Mouse (Mus musculus) neural tube, embryonic 11.5 days (tissue): ENCODE data around the gene Fbf1. TPM values are rescaled to one million over a fixed set of nuclear protein-coding genes. Genes with fewer than 3 reads are reported as not detected.

ENCODE experiments used
- ATAC-seq: fragments of 200-750 bp; cut with Nextera tagmentation; 2 replicates; pipeline ENCODE4 v1.8.0; 2017; ENCODE audit warnings: moderate number of reproducible peaks, mild to moderate bottlenecking, moderate TSS enrichment, moderate library complexity; ENCODE audit not compliant: insufficient read depth, low FRiP score, low TSS enrichment
- DNase-seq: peaks from one replicate; pipeline ENCODE4 v3.0.0-alpha.2; 2015; ENCODE audit warnings: low spot score
- H3K27ac ChIP-seq: fragments of 300-500 bp; sonication (generic); 2 replicates; pipeline ENCODE4 v1.5.1; 2014; ENCODE audit warnings: low read depth, mild to moderate bottlenecking, low read length
- H3K27me3 ChIP-seq: fragments of 300-500 bp; sonication (generic); 2 replicates; pipeline ENCODE4 v1.6.1; 2014; ENCODE audit warnings: mild to moderate bottlenecking, low read length, mixed read lengths; ENCODE audit not compliant: control insufficient read depth, insufficient read depth
- H3K36me3 ChIP-seq: fragments of 300-500 bp; sonication (generic); 2 replicates; pipeline ENCODE4 v1.6.1; 2014; ENCODE audit warnings: mild to moderate bottlenecking, low read length, moderate library complexity, mixed read lengths; ENCODE audit not compliant: control insufficient read depth, insufficient read depth
- H3K4me1 ChIP-seq: fragments of 300-500 bp; sonication (generic); 2 replicates; pipeline ENCODE4 v1.6.1; 2014; ENCODE audit warnings: low read length, mixed read lengths; ENCODE audit not compliant: control insufficient read depth, insufficient read depth
- H3K4me2 ChIP-seq: fragments of 300-500 bp; sonication (generic); 2 replicates; pipeline ENCODE4 v1.6.1; 2014; ENCODE audit warnings: low read depth, mild to moderate bottlenecking, moderate library complexity
- H3K4me3 ChIP-seq: fragments of 300-500 bp; sonication (generic); 2 replicates; pipeline ENCODE4 v1.5.1; 2014; ENCODE audit warnings: low read depth, low read length
- H3K9ac ChIP-seq: fragments of 300-500 bp; sonication (generic); 2 replicates; pipeline ENCODE4 v1.6.1; 2014; ENCODE audit warnings: mild to moderate bottlenecking, low read length
- H3K9me3 ChIP-seq: fragments of 300-500 bp; sonication (generic); 2 replicates; pipeline ENCODE4 v1.6.1; 2016; ENCODE audit warnings: low read length; ENCODE audit not compliant: control insufficient read depth
- WGBS: fragments of 180-500 bp; shearing (Covaris S2); extraction: QIAGEN DNeasy Blood & Tissue Kit; methylation state at CpG from one replicate; pipeline ENCODE4 v1.1.7; 2014; 5-methylcytosine and 5-hydroxymethylcytosine counted together
- polyA plus RNA-seq: library from polyadenylated mRNA; unstranded; fragments of >200 nt; fragmentation: Nextera tagmentation; extraction: Ambion mirVana; gene quantifications from 2 replicates; pipeline ENCODE4 v1.2.1, GENCODE M21; 2014

Fbf1 gene
- polyA plus RNA-seq, 1 experiment from 2014 or later = 37.0 TPM

DNA sequence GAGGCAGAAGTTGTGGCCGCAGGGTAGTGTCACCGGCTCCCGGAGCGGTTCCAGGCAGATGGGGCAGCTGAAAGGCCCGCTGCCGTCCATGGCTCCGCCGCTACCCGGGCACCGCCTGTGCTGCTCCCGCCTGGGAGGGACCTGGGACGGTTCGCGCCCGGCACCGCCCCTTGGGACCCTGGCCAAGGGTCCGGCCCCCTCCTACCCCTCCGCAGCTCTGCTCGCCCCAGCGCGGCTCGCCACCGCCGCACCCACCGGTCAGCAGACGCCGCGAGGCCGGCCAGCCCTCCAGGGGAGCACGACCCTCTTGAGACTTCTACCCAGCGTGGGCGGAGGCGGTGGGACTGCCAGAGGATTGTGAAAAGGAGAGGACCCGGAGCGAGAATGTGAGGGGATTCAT, 57.8 kb downstream of the Fbf1 start:
- no peak for DNase-seq
- H3K4me1 ChIP-seq = peaks cover 5% of the 10 kb centered on the region
- no peak for ATAC-seq
- H3K4me2 ChIP-seq = peak overlapping the region; percentile 27
- no peak overlapping the region for H3K9ac ChIP-seq
- H3K4me3 ChIP-seq = peak overlapping the region; percentile 23; the same call in 1 of the 2 replicates
- no peaks in the 10 kb centered on the region for H3K36me3 ChIP-seq
- H3K27me3 ChIP-seq = peaks cover 58% of the 10 kb centered on the region
- no peak overlapping the region for H3K27ac ChIP-seq
- no peaks in the 10 kb centered on the region for H3K9me3 ChIP-seq
- 2% methylated on average over 28 of the region's 35 CpGs for WGBS

DNA sequence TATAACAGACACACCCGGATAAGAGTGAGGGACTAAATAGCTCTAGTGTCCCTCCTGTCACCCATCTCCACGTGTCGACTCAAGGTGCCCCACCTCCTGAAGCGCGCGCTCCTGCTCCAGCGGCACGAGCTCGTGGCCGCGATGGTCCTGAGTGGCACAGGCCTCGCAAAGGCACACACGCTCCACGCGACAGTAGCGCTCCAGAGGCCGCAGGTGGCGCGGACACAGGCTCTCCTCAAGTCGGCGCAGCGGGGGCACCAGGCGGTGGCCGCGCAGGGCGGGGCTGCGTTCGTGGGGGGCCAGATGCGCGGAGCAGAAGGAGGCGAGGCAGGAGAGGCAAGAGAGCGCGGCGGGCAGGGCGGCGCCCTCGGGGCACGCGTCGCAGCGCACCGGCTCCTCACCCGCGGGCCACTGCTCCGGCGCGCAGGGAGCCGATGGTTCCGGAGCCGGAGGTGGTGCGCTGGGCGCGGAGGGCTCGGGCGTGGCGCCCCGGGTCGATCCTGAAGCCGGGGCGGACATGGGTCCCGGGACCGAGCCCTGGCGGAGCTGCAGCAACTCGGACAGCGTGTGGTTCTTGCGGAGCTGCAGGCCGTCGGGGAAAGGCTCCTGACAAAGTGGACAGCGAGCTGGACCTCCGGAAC, 58.4 kb downstream of the Fbf1 start:
- no peak overlapping the region for H3K9ac ChIP-seq
- H3K27ac ChIP-seq = no peak overlapping the region
- H3K4me1 ChIP-seq = peaks cover 5% of the 10 kb centered on the region
- no peaks in the 10 kb centered on the region for H3K9me3 ChIP-seq
- peaks cover 58% of the 10 kb centered on the region for H3K27me3 ChIP-seq
- H3K36me3 ChIP-seq = no peaks in the 10 kb centered on the region
- DNase-seq (peak; percentile 22), ATAC-seq (no peak)
- WGBS = 2% methylated on average over 64 of the region's 70 CpGs
- H3K4me3 ChIP-seq = peak overlapping the region; percentile 23
- peak overlapping the region; percentile 27 for H3K4me2 ChIP-seq

DNA sequence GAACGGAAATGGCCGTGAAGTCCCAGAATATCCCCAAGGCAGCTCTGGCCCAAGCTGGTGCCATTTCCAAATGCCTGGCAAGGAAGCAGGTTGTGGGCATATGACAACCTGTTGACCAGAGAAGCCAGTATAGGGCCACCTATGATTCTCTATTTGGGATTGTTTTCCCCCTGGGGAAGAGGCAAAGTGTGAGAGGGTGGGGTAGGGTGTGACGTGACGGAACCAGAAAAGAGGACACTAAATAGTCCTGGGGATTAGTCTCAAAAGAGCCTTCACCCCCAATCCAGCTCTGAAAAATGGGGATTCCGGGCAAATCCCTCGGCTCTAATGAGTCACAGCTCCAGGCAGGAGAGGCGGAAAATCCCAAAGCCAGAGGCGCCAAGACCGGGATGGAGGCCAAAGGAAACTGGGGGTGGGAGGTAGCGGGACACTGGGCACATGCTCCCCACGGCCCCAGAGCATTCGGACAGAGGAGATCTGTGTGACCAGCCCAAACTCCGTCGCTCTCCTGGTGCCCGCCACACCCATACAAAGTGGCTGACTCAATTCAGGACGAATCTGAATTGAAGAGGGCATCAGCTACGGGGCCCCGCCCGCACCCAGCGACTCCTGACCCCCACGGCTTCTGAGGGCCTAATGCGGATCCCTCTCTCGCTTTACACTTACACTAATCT, 59.4 kb downstream of the Fbf1 start:
- ATAC-seq = no peak
- H3K9ac ChIP-seq = no peak overlapping the region
- no peaks in the 10 kb centered on the region for H3K9me3 ChIP-seq
- H3K4me2 ChIP-seq = no peak overlapping the region
- H3K4me3 ChIP-seq = no peak overlapping the region
- H3K36me3 ChIP-seq = no peaks in the 10 kb centered on the region
- H3K4me1 ChIP-seq = peaks cover 13% of the 10 kb centered on the region
- DNase-seq = no peak
- H3K27me3 ChIP-seq = peaks cover 58% of the 10 kb centered on the region
- no peak overlapping the region for H3K27ac ChIP-seq
- WGBS = 5% methylated on average over 23 of the region's 23 CpGs

DNA sequence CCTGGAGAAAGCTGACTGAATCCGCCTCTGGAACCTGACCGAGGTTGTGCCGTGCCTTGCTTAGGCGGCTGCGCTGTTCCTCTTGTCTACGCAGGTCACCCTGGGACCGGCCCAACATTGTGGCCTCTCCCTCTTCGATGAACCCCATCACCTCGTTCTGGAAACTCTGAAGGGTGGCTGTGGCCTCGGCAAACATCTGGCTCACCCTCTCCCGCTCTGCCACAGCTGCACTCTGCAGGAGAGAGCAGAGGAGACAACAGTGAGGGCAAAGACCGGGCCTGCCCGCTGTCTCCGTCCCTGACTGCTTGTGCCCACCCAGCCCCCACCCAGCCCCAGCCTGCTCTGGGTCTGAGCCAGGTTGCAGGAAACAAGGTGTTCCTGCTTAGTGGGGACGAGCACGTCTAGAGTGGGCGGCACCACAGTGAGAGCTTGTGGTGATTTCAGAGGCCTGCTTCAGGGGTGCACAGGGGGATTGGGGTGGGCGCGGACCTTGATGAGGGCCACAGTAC, 60.1 kb downstream of the Fbf1 start:
- H3K27me3 ChIP-seq = peaks cover 58% of the 10 kb centered on the region
- no peak for DNase-seq
- H3K9me3 ChIP-seq = no peaks in the 10 kb centered on the region
- no peak overlapping the region for H3K27ac ChIP-seq
- H3K4me2 ChIP-seq = no peak overlapping the region
- no peaks in the 10 kb centered on the region for H3K36me3 ChIP-seq
- peaks cover 14% of the 10 kb centered on the region for H3K4me1 ChIP-seq
- no peak overlapping the region for H3K4me3 ChIP-seq
- no peak overlapping the region for H3K9ac ChIP-seq
- WGBS = 10% methylated on average over 19 of the region's 19 CpGs
- ATAC-seq = no peak

DNA sequence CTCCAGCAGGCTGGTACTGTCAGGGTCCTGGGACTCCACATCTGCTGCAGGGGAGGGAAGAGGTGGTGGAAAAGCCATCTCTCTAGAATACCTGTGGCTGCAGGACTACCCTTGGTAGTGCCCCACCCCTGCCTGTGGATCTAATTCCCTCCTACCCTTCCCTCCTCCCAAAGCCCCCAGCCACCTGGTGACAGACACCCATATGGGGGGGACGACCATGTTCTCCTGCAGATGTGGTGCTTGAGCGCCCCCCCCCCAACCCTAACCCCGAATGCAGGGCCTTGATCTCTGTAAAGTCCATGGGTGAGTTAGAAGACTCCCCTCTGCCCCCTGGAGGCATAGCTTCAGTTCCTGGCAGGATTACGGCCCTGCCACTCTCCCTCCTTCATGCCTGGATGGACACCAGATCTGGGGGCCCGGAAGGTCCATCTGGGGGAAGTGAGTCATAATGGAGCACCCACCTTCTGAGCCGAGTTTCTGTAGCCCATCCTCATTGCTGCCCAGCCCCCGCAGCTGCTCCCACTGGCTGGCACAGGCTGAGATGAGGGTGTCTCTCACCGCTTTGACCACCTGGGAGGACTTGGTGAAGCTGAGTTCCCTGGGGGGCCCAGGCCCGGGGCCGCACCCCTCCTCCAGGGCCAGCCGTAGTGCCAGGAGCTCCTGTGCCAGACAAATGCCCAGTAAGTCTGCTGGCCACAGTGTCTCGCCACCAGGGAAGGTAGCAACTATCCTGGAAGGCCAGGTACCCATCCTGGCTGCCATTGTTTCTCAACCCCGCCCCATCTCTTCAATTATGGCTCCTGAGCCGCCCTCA, 60.8 kb downstream of the Fbf1 start:
- Histone ChIP-seq H3K4me3 (no peak overlapping the region), H3K4me1 (peaks cover 14% of the 10 kb centered on the region), H3K27me3 (peaks cover 58% of the 10 kb centered on the region), H3K27ac (no peak overlapping the region), H3K36me3 (no peaks in the 10 kb centered on the region), H3K9me3 (no peaks in the 10 kb centered on the region), H3K4me2 (no peak overlapping the region), H3K9ac (no peak overlapping the region)
- DNase-seq (no peak), ATAC-seq (no peak)
- WGBS = 16% methylated on average over 13 of the region's 14 CpGs

DNA sequence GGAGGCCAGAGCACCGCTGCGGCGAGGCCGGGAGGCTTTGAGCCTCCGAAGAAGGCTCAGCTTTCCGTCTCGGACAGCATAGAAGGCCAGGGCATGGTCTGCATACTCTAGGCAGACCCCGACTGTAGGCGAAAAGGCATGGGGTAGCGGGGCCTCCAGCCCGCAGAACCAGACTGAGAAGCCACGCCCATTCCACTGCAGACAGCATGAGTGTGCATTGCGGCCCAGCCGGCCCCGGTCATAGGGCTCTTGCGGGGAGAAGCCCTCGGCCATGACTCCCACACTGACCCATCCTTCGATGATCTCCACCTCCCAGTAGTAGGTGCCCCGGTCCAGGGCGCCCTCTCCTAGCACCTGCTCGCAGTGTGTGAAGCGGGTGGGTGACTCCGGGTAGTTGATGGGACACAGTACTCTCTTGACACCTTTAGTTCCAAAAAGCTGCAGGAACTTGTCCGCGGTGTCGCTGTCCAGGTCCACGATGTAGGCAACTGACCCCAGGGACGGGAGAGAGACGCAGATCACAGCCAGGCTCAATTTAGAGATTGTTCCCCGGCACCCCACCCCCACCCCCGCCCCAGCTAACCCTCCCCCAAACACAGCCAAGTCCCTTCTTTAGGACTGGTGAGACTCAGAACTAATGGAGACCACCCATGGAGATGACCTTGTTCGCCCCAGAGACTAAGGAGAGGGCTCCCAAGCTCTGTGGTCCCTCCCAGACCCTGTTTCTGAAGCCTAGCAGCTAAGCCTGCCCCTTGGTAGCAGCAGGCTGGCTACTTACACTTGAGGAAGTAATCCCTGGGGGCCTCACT, 61.6 kb downstream of the Fbf1 start:
- Histone ChIP-seq H3K9ac (peak overlapping the region; percentile 20; the same call in 1 of the 2 replicates), H3K4me2 (peak overlapping the region; percentile 25), H3K9me3 (no peaks in the 10 kb centered on the region), H3K4me1 (peaks cover 14% of the 10 kb centered on the region), H3K27ac (no peak overlapping the region), H3K36me3 (no peaks in the 10 kb centered on the region), H3K27me3 (peaks cover 55% of the 10 kb centered on the region), H3K4me3 (no peak overlapping the region)
- DNase-seq = no peak
- 28% methylated on average over 32 of the region's 32 CpGs for WGBS
- ATAC-seq = no peak

GRCm38 (mm10) chr11:116105065-116105464, 62.9 kb downstream of the Fbf1 start:
- Histone ChIP-seq H3K4me3 (no peak overlapping the region), H3K9ac (no peak overlapping the region), H3K27me3 (peaks cover 46% of the 10 kb centered on the region), H3K4me2 (no peak overlapping the region), H3K9me3 (no peaks in the 10 kb centered on the region), H3K4me1 (peaks cover 14% of the 10 kb centered on the region), H3K27ac (no peak overlapping the region), H3K36me3 (no peaks in the 10 kb centered on the region)
- DNase-seq = no peak
- WGBS = 92% methylated on average over 2 of the region's 2 CpGs
- no peak for ATAC-seq

DNA sequence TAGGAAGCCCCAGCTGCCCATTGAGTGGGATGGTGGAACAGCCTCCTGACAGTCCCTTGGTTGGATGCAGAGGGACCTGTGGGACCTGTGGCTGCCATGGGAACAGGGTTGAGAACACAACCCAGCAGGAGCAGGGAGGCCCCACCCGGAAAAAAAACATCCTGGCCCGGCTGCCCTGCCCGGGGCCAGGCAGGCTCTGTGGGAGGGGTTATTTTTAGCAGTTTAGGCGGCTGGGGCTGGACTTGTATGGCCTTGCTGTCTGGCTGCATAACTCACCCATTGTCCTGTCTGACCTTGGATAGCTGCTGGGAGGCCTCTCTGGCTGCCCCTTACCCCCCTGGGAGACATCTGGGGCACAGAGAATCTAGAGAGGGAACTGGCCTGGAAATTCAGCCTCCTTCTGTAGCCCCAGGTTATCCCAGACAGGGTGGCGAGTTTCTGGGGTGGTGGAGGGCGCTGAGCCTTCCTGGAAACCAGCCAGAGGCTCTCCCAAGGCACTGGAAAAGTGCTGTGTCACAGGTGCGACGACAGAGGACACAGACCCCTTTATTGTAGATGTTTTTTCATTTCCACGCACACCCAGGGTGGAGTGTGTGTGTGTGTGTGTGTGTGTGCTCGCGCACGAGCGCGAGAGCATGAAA, 63.8 kb downstream of the Fbf1 start:
- DNase-seq (peak; percentile 50), ATAC-seq (no peak)
- peak overlapping the region; percentile 5; the same call in 1 of the 2 replicates for H3K9ac ChIP-seq
- peaks cover 36% of the 10 kb centered on the region for H3K27me3 ChIP-seq
- H3K9me3 ChIP-seq = no peaks in the 10 kb centered on the region
- H3K4me1 ChIP-seq = peaks cover 14% of the 10 kb centered on the region
- no peak overlapping the region; the same call in 1 of the 2 replicates for H3K27ac ChIP-seq
- H3K4me3 ChIP-seq = no peak overlapping the region
- no peaks in the 10 kb centered on the region for H3K36me3 ChIP-seq
- H3K4me2 ChIP-seq = no peak overlapping the region
- 45% methylated on average over 14 of the region's 14 CpGs for WGBS
